Mouse (Mus musculus) ES-Bruce4 (cell line): ENCODE data around the gene Cep250.

Source experiments
- CTCF ChIP-seq: IDR thresholded peaks from one replicate; pipeline ENCODE4 v1.8.1; 2011; ENCODE audit warnings: low read depth, low read length
- EP300 ChIP-seq: IDR thresholded peaks from 2 replicates; pipeline ENCODE4 v1.6.1; 2011; ENCODE audit warnings: low read depth, low read length; ENCODE audit not compliant: insufficient read depth
- POLR2A ChIP-seq: IDR thresholded peaks from one replicate; pipeline ENCODE4 v1.8.1; 2011; ENCODE audit warnings: low read length; ENCODE audit not compliant: insufficient read depth

- TF ChIP-seq CTCF (no peak), POLR2A (no peak), EP300 (no peak)
Measured at GRCm38 (mm10) chr2:155943463-155943862, 12.8 kb upstream of the Cep250 start.
